Mouse (Mus musculus) heart, postnatal 14 days (tissue): ENCODE measurements around the gene Samd14. TPM values are rescaled to one million over a fixed set of nuclear protein-coding genes. Genes with fewer than 3 reads are reported as not detected.

Source experiments
- DNase-seq, 2 experiments: peaks; one replicate each; pipeline ENCODE4 v3.0.0; 2021 to 2022
- intact Hi-C: fragments of 180-260 bp; cut with DNase I; formaldehyde crosslinking; loops from one replicate; pipeline ENCODE4 v1.15.1; 2025
- total RNA-seq, 2 experiments: library from RNA; stranded (reverse); gene quantifications; 2 replicates each; pipeline ENCODE4 v1.2.3; 2021

Samd14 gene
- total RNA-seq, 2 experiments from 2014 or later, result 2.2 TPM

DNA sequence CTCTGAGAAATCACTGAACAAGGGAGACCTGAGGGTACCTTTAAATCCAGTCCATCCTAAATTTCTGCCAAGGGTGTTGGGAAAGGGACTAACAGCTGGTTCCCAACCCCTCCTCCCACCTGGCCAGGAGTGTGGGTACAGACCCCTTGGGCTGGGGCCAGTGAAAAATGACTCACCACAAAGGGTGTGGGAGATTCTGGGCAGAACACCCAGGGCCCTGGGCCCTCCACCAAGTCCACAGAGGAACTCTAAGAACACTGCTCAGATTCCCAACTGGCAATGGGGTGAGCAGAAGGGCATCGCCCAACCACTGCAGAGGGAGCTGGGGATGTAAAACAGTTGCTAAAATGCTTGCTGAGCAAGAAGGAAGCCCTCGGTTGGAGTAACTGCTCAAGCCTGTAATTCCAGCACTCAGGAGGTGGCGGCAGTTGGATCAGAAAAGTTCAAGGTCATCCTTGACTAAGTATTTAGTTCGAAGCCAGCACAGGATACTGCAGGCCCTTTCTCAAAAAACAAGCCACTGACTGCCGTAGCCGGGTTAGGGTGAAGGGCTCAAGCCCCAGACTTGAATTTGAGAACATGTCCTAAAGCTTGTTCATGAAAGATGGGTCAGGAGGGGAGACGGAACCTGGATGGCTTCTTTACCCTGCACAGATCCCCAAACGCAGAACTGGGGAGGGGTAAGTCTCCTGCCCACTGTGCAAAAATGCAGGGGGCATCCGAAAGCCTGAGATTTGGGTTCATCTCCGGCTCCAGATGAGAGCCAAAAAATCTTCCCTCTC, 20.7 kb upstream of the Samd14 start:
- intact Hi-C loops, result no loop called here
- peak; percentile 54 to 64 for DNase-seq

- peak; percentile 75 to 82 for DNase-seq
- intact Hi-C loops, result no loop called here
Measured at GRCm38 (mm10) chr11:94989562-94990017, 20.1 kb upstream of the Samd14 start.

DNA sequence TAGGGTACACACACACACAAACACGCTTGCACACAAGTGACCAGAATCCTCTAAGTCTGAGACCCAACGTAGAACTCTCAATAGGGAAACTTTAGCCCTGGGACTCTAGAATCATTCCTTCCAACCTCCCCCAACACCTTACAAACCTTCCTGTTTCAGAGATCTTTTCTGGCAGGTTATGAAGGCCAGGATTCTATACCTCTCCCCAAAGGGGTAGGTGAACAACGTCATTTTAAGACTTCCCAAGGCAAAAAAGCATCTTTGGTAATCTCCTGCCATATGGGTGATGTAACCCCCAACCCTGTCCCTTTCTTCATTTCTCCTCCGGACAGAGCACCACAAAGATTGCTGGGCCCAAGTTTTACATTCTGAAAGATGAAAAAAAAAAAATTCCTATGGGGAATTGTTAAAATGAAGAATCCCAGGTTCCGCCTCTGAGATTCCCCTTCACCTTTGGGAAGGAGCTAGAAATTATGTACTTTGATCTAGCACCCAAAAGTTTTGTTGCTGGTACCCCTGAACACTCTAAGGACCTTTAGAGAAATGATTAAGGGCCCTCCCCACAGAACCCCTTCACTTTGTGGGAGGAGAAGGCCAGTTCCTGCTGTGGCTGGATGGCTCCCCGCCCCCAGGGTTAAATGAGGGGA, 19.5 kb upstream of the Samd14 start:
- intact Hi-C loops, result no loop called here
- DNase-seq, result no peak

- peak; percentile 95 to 96 for DNase-seq
- intact Hi-C loops, result no loop called here
Measured at GRCm38 (mm10) chr11:94990749-94991577, 18.7 kb upstream of the Samd14 start, which contains the start of gene Ppp1r9b. Gene Ppp1r9b, plus strand, starts transcription at chr11:94991035.

DNA sequence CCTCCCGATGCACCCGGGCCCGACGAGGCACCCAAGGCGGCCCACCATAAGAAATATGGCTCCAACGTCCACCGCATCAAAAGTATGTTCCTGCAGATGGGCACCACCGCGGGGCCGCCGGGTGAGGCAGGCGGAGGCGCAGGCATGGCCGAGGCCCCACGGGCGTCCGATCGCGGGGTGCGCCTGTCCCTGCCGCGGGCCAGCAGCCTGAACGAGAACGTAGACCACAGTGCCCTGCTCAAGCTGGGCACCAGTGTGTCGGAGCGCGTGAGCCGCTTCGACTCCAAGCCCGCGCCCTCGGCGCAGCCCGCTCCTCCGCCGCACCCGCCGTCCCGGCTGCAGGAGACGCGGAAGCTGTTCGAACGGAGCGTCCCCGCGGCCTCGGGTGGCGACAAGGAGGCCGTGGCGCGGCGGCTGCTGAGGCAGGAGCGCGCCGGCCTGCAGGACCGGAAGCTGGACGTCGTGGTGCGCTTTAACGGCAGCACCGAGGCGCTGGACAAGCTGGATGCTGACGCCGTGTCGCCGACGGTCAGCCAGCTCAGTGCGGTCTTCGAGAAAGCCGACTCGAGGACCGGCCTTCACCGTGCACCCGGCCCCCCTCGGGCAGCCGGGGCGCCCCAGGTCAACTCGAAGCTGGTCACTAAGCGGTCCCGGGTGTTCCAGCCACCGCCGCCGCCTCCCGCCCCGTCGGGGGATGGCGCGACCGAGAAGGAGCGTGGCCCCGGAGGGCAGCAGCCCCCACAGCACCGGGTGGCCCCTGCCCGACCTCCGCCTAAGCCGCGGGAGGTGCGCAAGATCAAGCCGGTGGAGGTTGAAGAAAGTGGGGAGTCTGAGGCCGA, 17.8 kb upstream of the Samd14 start:
- intact Hi-C loops, result no loop called here
- peak; percentile 66 to 73 for DNase-seq

- DNase-seq, result peak in 1 of 2 experiments; percentile 39
- intact Hi-C loops, result no loop called here
Measured at GRCm38 (mm10) chr11:94992480-94992753, 17.3 kb upstream of the Samd14 start.

- intact Hi-C loops, result no loop called here
- DNase-seq, result peak; percentile 48 to 49
Measured at GRCm38 (mm10) chr11:94992754-94993606, 16.7 kb upstream of the Samd14 start.

DNA sequence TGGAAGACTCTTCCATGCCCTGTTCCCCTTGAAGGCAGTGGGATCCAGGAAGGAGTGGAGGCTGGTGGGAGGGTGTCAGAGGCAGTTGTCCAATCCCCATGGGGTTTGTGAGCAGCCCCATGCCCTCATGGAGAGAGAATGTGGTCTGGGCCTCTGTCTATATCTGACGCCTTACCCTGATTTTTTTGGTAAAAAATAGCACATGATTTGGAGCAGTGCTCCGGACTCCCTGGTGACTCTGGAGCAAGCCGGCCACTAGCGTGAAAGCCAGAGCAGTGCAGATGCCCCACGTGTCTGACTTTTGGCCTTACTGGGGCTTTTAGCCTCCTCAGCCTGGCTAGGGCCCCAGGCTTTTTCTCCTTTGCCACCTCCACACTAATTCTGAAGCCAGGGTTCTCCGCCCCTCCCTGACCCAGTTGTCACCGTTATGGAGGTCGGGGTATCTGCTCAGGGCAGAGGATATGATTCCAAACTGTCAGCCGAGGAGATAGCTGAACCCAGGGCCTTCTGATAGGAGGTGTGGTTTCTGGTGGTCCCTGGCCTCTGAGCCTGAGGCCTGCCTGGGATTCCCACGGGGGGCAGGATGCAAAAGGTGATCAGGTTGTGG, 15.4 kb upstream of the Samd14 start:
- peak; percentile 39 to 49 for DNase-seq
- intact Hi-C loops, result no loop called here

DNA sequence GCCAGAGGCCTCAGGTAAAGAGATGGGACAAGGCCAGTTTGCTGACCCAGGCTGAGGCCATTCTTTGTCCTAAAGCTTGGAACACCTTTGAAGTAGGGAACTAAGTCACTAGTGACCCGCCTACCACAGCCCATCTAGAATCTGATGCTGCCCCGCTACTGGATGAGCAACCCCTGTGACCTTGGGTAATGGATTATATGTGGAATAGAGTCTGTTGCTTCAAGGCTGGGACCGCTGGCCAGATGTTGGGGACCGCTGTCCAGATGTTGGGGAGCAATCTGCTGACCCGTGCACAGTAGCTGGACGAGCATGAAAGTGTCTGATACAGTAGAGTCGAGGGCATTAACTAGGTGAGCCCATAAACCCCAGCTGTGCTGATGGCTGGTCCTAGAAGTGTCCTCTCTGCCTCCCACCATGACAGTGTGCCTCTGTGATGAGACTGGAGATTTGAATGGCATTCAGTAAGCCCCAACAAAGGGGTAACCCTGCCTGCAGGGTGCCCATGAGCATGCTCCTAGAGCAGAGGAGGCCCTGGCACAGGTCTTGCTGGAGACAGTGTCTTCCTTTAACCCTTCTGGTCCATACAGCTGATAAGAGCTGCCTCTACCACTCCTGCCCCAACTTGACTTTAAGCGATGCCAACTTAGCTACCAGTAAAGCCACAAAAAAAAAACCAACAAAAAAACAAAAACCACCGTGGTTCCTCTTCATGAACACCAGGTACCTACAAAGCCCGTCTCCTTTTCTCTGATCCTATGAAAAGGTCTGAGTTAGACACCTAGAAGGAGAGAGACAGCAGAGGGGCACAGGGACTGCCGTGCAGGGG, 14.5 kb upstream of the Samd14 start:
- no peak for DNase-seq
- intact Hi-C loops, result no loop called here

DNA sequence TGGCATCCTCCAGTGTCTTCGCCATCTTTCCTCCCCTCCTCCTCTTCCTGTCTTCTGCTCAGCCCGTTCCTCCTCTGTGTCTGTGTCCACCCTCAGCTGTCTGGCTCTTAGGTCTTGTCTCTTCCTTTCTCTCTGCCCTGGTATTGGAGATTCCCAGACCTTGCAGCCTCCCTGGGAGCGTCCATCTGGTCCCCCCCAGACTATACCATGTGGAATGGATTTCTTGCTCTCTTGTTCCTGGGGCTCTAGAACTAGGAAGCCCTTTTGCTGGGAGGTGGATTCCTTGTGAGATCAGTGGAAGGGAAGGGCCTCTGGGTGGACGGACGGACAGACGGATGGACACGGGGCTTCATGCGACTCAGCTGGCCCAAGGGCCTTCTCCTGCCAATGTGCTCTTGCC, 13.6 kb upstream of the Samd14 start:
- intact Hi-C loops, result no loop called here
- DNase-seq, result no peak

DNA sequence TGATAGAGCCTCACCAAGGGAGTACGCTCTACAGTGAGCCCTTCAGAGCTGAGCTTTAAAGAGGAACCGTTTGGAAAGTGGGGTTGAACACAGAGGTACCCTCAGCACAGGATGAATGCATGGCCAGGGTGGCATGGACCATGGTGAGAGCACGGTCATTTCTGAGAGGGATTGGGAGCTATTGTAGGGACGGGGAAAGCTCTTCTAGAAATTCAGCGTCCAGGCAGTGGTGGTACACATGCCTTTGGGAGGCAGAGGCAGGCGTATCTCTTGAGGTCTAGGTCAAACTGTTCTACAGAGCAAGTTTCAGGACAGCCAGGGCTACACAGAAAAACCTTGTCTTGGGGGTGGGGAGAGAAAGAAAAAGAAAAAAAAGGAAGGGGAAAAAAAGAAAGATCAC, 12.7 kb upstream of the Samd14 start:
- DNase-seq, result no peak
- intact Hi-C loops, result no loop called here

DNA sequence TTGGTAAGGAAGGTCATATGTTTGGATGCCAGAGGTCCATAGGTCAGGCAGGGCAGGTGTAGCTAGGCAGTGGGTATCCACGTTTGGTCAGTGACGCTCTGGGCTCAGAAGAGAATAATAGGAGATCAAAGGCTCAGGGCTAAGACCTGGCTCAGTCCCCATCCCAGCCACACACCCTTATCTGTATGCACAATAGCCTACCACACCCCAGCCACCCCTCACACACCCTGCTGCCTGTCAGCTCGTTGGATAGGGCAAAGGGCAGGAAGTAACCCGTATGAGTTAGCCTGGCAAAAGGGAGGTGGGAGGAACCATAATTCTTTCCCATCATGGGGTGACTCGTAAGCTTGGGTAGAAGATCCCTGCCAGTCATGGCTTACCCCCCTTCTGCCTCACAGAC, 12.1 kb upstream of the Samd14 start:
- intact Hi-C loops, result no loop called here
- no peak for DNase-seq

DNA sequence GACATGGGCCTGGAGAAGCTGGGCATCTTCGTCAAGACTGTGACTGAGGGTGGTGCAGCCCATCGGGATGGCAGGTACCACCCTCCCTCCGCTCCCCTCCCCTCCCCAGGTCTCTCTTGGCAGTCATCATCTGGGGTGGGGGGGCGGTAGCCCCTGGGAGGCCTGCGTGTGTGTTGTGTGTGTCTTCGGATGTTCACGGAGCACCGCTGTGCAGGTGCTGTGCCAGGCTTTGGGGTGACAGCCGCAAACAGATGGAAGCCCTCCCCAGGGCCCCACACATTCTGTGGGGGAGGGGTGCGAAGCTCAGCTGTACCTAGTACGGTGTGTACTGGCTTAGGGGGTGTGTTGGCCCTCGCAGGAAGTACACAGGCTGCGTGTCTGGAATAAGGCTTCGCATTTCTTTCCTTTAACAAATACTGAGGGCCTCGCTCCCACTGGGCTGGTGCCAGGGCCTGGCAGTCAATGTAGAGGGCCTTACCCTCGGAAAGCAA, 11.6 kb upstream of the Samd14 start:
- intact Hi-C loops, result no loop called here
- peak in 1 of 2 experiments; percentile 32 for DNase-seq

DNA sequence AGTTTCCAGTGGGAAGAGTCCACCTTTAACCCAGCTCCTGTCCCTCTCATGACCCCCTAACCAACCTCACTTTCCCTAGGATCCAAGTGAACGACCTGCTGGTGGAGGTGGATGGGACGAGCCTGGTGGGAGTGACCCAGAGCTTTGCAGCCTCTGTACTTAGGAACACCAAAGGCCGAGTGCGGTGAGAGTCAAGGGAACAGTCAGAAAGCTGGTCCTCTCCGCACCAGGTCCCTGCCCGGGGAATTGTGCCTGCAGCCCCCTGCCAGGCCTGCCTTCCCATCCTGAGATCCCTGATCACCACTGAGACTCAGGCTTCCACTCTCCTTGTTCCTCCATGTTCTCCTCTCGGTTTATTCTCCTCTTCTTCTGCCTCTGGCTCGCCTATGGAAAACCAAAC, 9.6 kb upstream of the Samd14 start:
- no peak for DNase-seq
- intact Hi-C loops, result loop anchor here (2.0 kb wide), 1 partner anchor 61 kb away; no protein-coding TSS in a partner anchor

DNA sequence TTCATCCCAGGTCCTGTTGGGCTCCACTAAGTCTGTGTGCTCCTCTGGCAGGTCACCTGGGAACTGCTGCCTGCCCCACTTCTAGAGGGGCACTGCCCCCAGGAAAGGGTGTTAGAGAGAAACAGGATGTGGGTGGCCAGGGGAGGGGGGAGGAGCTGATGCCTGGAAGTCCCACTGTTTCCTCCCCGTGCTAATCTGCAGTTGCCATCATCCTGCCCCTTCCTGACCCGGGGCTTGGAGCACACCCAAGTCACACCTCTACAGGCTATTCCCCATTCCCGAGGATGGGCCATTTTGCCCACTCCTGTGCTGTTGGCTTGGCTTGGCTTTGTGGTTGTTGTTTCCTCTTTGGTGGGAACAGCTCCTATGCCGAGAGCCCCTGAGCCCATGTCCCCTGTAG, 9.1 kb upstream of the Samd14 start:
- intact Hi-C loops, result loop anchor here (2.0 kb wide), 1 partner anchor 62 kb away; no protein-coding TSS in a partner anchor
- DNase-seq, result peak in 1 of 2 experiments; percentile 56

DNA sequence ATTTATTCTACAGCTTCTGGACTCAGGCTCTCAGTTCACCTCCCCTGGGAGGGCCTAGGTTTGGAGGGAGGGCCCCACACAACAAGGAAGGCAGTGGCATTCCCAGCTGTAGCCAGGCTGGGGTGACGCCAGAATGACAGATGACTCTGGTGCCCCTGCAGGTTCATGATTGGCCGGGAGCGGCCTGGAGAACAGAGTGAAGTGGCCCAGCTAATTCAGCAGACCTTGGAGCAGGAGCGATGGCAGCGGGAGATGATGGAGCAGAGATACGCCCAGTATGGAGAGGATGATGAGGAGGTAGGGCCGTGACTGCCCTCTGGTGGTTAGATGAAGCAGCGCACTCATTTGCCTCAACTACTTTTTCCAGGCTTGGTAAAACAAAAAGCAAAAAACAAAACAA, 8.6 kb upstream of the Samd14 start:
- peak; percentile 64 to 75 for DNase-seq
- intact Hi-C loops, result loop anchor here (1.0 to 2.0 kb wide), 2 partner anchors 22 to 62 kb away; no protein-coding TSS in a partner anchor

GRCm38 (mm10) chr11:95001584-95002347, 7.9 kb upstream of the Samd14 start:
- intact Hi-C loops, result loop anchor here (1.0 to 2.0 kb wide), 2 partner anchors 22 to 63 kb away; no protein-coding TSS in a partner anchor

More at GRCm38 (mm10) chr11:95001584-95002347, 7.9 kb upstream of the Samd14 start:
- no peak for DNase-seq
